Mouse (Mus musculus) liver, adult 2 months (tissue): ENCODE data around the gene Btnl2.

ENCODE experiments used
- CTCF ChIP-seq: fragments of 200-500 bp; IDR thresholded peaks from 2 replicates; pipeline ENCODE4 v1.5.1; 2011; ENCODE audit warnings: low read depth, low read length, control low read depth
- POLR2A ChIP-seq: fragments of 200-500 bp; IDR thresholded peaks from 2 replicates; pipeline ENCODE4 v1.6.1; 2011; ENCODE audit warnings: low read length, control low read depth; ENCODE audit not compliant: insufficient read depth; ENCODE audit errors: extremely low read depth

- TF ChIP-seq CTCF (no peak), POLR2A (no peak)
Measured at GRCm38 (mm10) chr17:34378716-34379115, 24.1 kb downstream of the Btnl2 start.
